Mouse (Mus musculus): ENCODE data around the gene Jmjd8. TPM values are rescaled to one million over a fixed set of nuclear protein-coding genes. Genes with fewer than 3 reads are reported as not detected.

Gene Jmjd8
- polyA plus RNA-seq, 2 experiments from 2014 or later = 22.2 to 42.8 TPM

GRCm38 (mm10) chr17:25808789-25809605 is 19.7 kb upstream of the Jmjd8 start, which contains the start of gene Fbxl16:
Gene Fbxl16, plus strand, starts transcription at chr17:25809085.
- no peak for ATAC-seq

GRCm38 (mm10) chr17:25809606-25810340 is 18.9 kb upstream of the Jmjd8 start:
- no peak for ATAC-seq

DNA sequence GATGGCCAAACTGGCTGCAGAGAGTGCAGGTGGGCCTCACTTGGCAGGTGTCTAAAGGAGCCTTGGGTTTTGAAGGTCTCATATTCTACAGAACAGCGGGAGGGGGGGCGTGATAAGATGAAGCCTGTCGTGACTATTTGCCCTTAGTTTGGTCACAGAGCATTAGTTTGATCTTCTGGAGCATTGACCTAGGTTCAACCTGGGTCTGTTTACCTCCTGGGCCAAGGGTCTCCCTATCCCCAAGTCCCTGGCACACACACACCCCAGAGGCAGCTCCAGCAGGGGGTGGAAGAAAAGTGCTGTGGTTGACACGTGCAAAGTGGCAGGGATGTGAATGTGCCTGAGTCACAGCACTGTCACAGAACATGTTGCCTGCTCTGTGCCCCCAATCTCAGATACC is 17.8 kb upstream of the Jmjd8 start:
- no peak for ATAC-seq

- ATAC-seq = peak; percentile 45
Measured at GRCm38 (mm10) chr17:25813471-25813870, 15.2 kb upstream of the Jmjd8 start.

- ATAC-seq = no peak
Measured at GRCm38 (mm10) chr17:25817662-25818061, 11.0 kb upstream of the Jmjd8 start.

DNA sequence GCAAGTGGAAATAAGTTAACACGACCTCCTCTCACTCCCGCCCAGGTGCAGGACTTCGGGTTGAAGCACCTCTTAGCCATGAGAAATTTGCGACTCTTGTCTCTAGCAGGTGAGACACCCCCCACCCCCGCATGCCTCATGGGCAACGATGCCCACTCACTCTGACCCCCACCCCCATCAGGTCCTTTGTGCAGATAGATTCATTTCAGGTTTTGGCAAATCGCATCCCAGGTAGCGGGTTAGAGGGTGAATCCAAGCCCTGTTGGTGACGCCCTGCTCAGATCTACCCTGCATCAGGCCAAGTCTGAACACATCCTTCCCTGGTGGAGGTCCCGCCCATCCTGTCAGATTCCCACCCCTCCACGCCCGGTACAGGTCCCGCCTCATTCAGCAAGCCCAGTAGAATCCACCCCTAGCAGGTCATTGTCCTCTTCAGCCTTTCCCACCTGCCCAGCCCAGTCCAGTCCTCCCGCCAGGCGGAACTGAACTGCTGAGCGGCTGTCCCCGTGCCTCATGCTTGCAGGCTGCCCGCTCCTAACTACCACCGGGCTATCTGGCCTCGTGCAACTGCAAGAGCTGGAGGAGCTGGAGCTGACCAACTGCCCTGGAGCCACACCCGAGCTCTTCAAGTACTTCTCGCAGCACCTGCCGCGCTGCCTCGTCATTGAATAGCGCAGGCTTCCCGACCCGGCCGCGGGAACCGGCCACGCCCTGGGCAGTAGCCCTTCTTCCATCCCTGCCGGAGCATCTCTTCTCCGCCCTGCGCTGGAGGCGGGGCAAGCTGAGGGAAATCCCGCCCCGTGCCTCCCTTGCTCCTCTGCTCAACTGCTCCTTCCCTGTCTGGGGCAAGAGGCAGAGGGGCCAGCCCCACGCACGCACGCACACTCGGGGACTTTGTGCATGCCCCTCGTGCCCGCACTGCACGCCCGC is 9.6 kb upstream of the Jmjd8 start:
- ATAC-seq = no peak

DNA sequence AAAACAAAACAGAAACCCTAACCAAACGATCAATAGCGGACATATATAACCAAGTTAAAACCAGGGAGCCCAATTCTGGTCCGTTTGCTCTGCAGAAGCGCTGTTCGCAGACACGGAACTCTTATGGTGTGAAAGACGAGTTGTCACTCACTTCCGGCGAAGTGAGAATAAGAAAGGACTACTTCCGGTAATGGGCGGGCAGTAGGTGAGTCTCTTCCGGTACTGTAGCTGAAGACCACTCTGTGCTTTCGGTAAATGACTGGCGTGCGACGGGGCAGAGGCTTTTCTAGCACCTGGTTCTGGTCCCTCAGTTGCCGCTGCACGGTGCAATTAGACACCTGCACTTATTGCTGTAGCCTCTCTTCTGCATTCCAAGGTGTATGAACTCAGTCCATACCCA is 5.2 kb upstream of the Jmjd8 start, which contains the start of gene Wdr24:
Gene Wdr24 (plus strand): TSS at position 176 of the 400 bp plus-strand sequence.
- peak; percentile 99 for ATAC-seq

- ATAC-seq = no peak
Measured at GRCm38 (mm10) chr17:25824362-25825142, 4.1 kb upstream of the Jmjd8 start.

GRCm38 (mm10) chr17:25825311-25825710 is 3.4 kb upstream of the Jmjd8 start:
- no peak for ATAC-seq

- no peak for ATAC-seq
Measured at GRCm38 (mm10) chr17:25825984-25826570, 2.6 kb upstream of the Jmjd8 start.

- no peak for ATAC-seq
Measured at GRCm38 (mm10) chr17:25827011-25827410, 1.7 kb upstream of the Jmjd8 start.

DNA sequence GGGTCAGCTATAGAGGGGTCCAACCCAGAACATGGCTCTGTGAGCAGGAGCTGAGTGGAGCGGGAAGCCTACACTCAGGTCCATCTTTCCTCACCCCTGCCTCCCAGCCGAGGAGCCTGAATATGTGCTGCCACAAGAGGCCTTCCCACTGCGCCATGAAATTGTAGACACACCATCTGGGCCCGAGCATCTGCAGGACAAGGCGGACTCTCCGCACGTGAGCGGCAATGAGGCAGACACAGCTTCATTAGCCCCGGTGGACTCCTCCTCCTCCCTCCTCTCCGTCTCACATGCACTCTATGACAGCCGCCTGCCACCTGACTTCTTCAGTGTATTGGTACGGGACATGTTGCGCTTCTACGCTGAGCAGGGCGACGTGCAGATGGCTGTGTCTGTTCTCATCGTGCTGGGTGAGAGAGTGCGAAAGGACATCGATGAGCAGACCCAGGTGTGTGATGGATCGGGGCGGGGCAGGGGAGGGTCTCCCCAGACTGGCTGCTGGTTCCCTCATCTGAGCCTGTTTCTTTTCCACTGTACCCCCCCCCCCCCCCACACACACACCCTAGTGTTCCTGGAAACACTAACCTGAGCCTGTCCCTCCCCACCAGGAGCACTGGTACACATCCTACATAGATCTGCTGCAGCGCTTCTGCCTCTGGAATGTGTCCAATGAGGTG is 983 bp upstream of the Jmjd8 start:
- ATAC-seq = no peak

GRCm38 (mm10) chr17:25828223-25828594 is 458 bp upstream of the Jmjd8 start:
- no peak for ATAC-seq

DNA sequence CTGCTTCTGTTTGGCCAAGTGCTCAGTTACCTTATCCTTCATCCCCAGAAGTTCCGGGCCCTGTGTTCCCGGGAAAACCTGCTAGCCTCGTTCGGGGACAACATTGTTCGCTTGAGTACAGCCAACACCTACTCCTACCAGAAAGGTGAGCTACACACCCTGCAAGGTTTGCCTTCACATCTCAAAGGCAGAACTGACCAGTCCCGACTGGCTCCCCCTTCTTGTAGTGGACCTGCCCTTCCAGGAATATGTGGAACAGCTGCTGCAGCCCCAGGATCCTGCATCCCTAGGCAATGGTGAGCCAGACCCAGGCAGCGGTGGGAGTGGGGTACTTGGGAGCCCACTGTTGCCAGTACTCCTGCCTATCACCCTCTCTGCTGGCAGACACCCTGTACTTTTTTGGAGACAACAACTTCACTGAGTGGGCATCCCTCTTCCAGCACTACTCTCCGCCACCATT is 921 bp downstream of the Jmjd8 start:
- no peak for ATAC-seq

- ATAC-seq = no peak
Measured at GRCm38 (mm10) chr17:25830200-25830753, 1.6 kb downstream of the Jmjd8 start.

DNA sequence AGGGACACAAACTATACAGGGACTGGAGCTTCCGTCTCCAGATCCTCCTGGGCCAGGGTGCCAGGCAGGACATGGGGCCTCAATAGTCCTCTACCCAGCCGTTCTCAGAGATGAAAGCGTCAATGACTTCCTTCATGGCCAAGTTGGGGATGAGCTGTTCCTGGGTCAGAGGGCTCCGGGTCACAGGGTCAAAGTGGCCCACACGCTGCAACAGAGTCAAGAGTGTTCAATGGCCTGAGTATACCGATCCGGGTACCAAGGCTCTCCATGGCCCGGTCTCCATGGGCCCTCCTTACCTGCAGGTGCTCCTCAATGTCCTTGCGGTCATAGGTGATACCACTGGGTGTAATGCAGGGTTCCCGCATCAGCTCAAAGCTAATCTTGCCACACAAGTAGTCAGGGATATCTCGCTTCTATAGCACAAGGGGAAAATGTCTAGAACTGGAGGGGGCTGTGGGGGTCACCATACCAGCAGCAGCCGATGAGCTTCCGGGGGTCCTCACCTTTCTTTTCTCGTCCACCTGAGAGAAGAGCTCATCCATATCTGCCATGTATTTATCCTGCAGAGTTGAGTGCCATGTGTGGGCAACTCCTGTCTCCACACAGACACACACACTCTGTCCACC is 2.3 kb downstream of the Jmjd8 start:
- no peak for ATAC-seq

DNA sequence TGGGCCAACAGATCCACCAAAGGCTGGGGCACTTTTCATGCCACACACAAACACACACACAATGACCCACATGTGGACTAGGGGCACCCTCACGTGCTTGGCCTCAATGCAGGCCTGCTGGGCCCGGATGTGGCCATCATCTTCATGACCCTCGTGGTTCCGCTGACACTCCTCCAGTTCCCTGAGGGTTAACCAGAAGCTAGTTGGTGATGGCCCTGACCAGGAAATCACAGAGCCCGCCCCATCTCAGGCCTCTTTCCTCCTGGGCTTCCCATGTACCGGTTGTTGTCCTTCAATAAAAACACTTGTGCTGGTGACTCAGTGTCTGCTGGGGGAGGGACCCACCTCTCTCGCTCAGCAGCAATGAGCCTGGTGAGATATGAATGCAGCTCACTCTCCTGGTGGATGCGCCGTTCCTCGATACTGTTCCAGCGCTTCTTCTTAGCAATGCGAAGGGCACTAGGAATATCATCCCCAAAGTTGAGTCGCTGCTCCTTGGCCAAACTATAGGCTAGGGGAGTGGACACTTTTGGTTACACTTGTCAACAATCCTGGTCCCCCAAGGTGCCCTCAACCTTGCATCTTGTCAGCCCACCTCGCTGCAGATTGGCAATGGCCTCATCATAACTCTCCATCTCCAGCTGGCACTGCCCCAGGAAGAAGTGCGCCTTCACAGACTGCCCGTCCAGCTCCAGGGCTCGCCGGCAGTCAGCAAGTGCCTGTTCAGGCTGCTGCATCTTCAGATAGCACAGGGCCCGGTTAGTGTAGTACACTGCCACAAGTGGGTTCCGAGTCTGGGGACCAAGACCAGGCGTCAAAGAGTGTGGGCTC is 3.0 kb downstream of the Jmjd8 start:
- no peak for ATAC-seq

DNA sequence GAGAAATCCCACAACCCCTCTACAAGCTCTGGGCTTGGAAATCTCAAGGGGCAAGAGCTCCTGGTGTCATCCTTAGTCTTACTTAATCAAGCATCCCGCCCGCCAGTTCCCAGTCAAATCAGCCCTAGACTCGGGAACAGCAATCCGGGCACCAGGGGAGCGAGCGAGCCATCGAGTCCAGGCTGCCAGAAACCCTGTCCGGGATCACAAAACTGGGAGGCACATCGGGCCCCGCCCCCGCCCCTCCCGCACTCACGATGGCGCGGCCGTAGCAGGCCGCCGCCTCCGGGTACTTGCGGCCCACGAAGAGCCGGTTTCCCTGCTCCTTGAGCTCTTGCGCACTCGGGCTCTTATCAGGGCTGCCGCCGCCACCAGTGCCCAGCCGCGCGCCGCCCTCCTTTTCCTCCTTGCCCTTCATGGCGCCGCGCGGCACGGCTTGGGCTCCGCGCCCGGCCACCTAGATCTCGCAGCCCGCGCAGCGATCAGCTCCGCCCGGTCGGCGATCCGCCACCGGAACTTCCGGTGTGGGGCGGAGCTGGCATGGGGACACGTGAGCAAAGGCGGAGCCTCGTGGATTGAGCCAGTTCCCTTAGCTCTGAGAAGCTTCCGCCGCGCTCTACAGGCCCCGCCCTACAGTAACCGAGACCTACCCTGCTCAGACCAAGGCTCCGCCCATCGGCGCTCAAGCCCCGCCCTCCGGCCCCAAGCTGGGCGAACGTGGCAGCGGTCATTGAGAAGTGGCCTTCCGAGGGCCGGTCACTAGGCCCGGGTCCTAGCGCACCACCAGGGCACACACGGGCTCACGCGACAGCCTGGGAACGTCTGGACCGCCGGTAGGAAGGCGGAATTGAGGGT is 4.0 kb downstream of the Jmjd8 start:
- ATAC-seq = peak; percentile 93
